Mouse (Mus musculus) C2C12 (cell line): ENCODE data around the gene Vmn1r137. TPM values are rescaled to one million over a fixed set of nuclear protein-coding genes. Genes with fewer than 3 reads are reported as not detected.
"Not testable (repeated sequence)": the region's sequence is repeated elsewhere in the genome, so short reads cannot be mapped to it uniquely, and the experiment has no call there.

Experiments
- H3K27me3 ChIP-seq: one replicate; pipeline ENCODE4 v1.6.1; 2011; ENCODE audit not compliant: control insufficient read depth, insufficient read depth, insufficient read length
- H3K36me3 ChIP-seq: one replicate; pipeline ENCODE4 v1.6.1; 2011; ENCODE audit not compliant: control insufficient read depth, insufficient read depth
- H3K4me3 ChIP-seq: one replicate; pipeline ENCODE4 v1.5.1; 2011; ENCODE audit warnings: mild to moderate bottlenecking, control low read depth; ENCODE audit not compliant: poor library complexity, insufficient read depth, severe bottlenecking
- H3K79me2 ChIP-seq: one replicate; pipeline ENCODE4 v1.6.1; 2011; ENCODE audit not compliant: control insufficient read depth, insufficient read depth
- H3K79me3 ChIP-seq: one replicate; pipeline ENCODE4 v1.6.1; 2011; ENCODE audit warnings: low read depth, control low read depth
- H3ac ChIP-seq: one replicate; pipeline ENCODE3; 2011; ENCODE audit warnings: low read depth; ENCODE audit not compliant: control insufficient read depth, insufficient read length
- long read RNA-seq, 2 experiments: library from polyadenylated mRNA; unstranded; transcript quantifications; one replicate each; pipeline ENCODE4 v2.0.0; 2019 to 2020
- polyA plus RNA-seq: library from polyadenylated mRNA; unstranded; fragments of >200 nt; fragmentation: generic; extraction: Trizol; gene quantifications from one replicate; pipeline ENCODE4 v1.2.1, GENCODE M21; 2012; ENCODE audit warnings: missing spikeins

The Vmn1r137 gene
- not detected for polyA plus RNA-seq
- long read RNA-seq, experiment 1 = 0 reads
- long read RNA-seq, experiment 2 = 0 reads

GRCm38 (mm10) chr7:21994287-21994686 lies at the start of gene Vmn1r137:
Vmn1r137 (plus strand) TSS chr7:21994587.
- H3K4me3 ChIP-seq, H3K79me2 ChIP-seq, H3K36me3 ChIP-seq, H3K79me3 ChIP-seq, H3ac ChIP-seq, H3K27me3 ChIP-seq: not testable (repeated sequence)

GRCm38 (mm10) chr7:22028797-22029196 lies 34.4 kb downstream of the Vmn1r137 start, which contains the start of gene Vmn1r138:
Vmn1r138 (minus strand) TSS chr7:22028897.
- not testable (repeated sequence) for H3ac ChIP-seq, H3K4me3 ChIP-seq, H3K27me3 ChIP-seq, H3K79me3 ChIP-seq, H3K79me2 ChIP-seq, H3K36me3 ChIP-seq

Other genes starting within 250 kb of the Vmn1r137 start
- not detected for gene Gm4175, start 233.1 kb upstream of the Vmn1r137 start, polyA plus RNA-seq
- not detected for gene Gm4177, start 197.9 kb upstream of the Vmn1r137 start, polyA plus RNA-seq
- not detected for gene Vmn1r135, start 162.2 kb upstream of the Vmn1r137 start, polyA plus RNA-seq
- not detected for gene Gm5725, start 150.3 kb upstream of the Vmn1r137 start, polyA plus RNA-seq
- gene Gm5891, start 73.3 kb upstream of the Vmn1r137 start, polyA plus RNA-seq = not detected
- not detected for gene Vmn1r138, start 34.3 kb downstream of the Vmn1r137 start, polyA plus RNA-seq
- not detected for gene Gm6176, start 61.7 kb downstream of the Vmn1r137 start, polyA plus RNA-seq
- not detected for gene Vmn1r139, start 74.5 kb downstream of the Vmn1r137 start, polyA plus RNA-seq
- not detected for gene Gm16451, start 123.7 kb downstream of the Vmn1r137 start, polyA plus RNA-seq
- gene Gm10666, start 140.2 kb downstream of the Vmn1r137 start, polyA plus RNA-seq = not detected
- gene Vmn1r142, start 169.4 kb downstream of the Vmn1r137 start, polyA plus RNA-seq = not detected
- not detected for gene Vmn1r143, start 194.8 kb downstream of the Vmn1r137 start, polyA plus RNA-seq
- not detected for gene Gm8653, start 206.7 kb downstream of the Vmn1r137 start, polyA plus RNA-seq
- gene Gm8453, start 234.9 kb downstream of the Vmn1r137 start, polyA plus RNA-seq = not detected